Mouse (Mus musculus) liver, adult 2 months (tissue): Measurements from ENCODE around the gene Pemt.

Experiments used
- CTCF ChIP-seq: fragments of 200-500 bp; IDR thresholded peaks from 2 replicates; pipeline ENCODE4 v1.5.1; 2011; ENCODE audit warnings: low read depth, low read length, control low read depth
- POLR2A ChIP-seq: fragments of 200-500 bp; IDR thresholded peaks from 2 replicates; pipeline ENCODE4 v1.6.1; 2011; ENCODE audit warnings: low read length, control low read depth; ENCODE audit not compliant: insufficient read depth; ENCODE audit errors: extremely low read depth

- TF ChIP-seq POLR2A (no peak), CTCF (no peak)
These were observed 622 bp downstream of the Pemt start for GRCm38 (mm10) chr11:60045676-60046057.
